Mouse (Mus musculus): ENCODE measurements around the gene Krtap21-1. TPM values are rescaled to one million over a fixed set of nuclear protein-coding genes. Genes with fewer than 3 reads are reported as not detected.

The Krtap21-1 gene
- polyA plus RNA-seq (2015; fragmentation: Nextera tagmentation; extraction: Ambion mirVana), result not detected in 2 replicates

DNA sequence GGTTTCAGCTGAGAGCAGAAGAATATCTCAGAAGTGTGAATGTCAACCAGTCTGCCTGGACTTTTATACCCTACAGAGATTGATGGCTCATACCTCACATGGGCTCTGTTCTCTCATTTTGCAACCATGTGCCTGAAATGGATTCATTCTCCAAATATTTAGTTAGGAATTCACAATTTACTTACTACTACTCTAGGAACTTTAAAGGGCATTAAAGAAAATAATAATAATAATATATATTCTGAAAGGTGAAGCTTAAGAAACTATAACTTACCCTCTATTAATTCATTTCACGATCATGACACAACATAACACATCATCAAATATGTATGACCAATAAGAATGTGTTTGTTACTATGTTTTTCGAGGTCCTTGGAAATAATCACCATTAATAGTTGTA lies at the start of gene Krtap21-1:
TSS of gene Krtap21-1 (minus strand) at position 101 of the 400 bp plus-strand sequence.
- no peaks in the 10 kb centered on the region for H3K36me3 ChIP-seq (ENCODE audit: insufficient read depth, low read length)
- 85% methylated on average over 2 of the region's 2 CpGs for WGBS
- H3K27ac ChIP-seq, result no peak within 1 kb of the TSS
- H3K9me3 ChIP-seq (replicated peaks; ENCODE audit: low read length), result no peaks in the 10 kb centered on the region
- no peak within 1 kb of the TSS for H3K9ac ChIP-seq (ENCODE audit: low read depth, low read length)
- DNase-seq (ENCODE audit: low spot score) (no peak), ATAC-seq (replicated peaks; ENCODE audit: low FRiP score, low read depth) (no peak)
- no peak within 1 kb of the TSS for H3K4me3 ChIP-seq (replicated peaks; ENCODE audit: low read depth, low read length)
- TF ChIP-seq CTCF (IDR thresholded peaks at IDR 0.05; ENCODE audit: low read depth), result no peak
- H3K27me3 ChIP-seq (ENCODE audit: insufficient read depth, low read length), result no peaks in the 10 kb centered on the region
- H3K4me1 ChIP-seq (replicated peaks; ENCODE audit: insufficient read depth, low read length), result no peaks in the 10 kb centered on the region
- no peak within 1 kb of the TSS for H3K4me2 ChIP-seq (ENCODE audit: low read length)

GRCm38 (mm10) chr16:89429586-89429985 lies 25.9 kb upstream of the Krtap21-1 start:
- no peaks in the 10 kb centered on the region for H3K9me3 ChIP-seq (replicated peaks; ENCODE audit: low read length)
- no peak overlapping the region for H3K4me2 ChIP-seq (ENCODE audit: low read length)
- no peaks in the 10 kb centered on the region for H3K27me3 ChIP-seq (ENCODE audit: insufficient read depth, low read length)
- no peaks in the 10 kb centered on the region for H3K4me1 ChIP-seq (replicated peaks; ENCODE audit: insufficient read depth, low read length)
- WGBS, result 77% methylated on average over 2 of the region's 2 CpGs
- H3K9ac ChIP-seq (ENCODE audit: low read depth, low read length), result no peak overlapping the region
- H3K36me3 ChIP-seq (ENCODE audit: insufficient read depth, low read length), result no peaks in the 10 kb centered on the region
- ATAC-seq (replicated peaks; ENCODE audit: low FRiP score, low read depth) (no peak), DNase-seq (ENCODE audit: low spot score) (no peak)
- no peak overlapping the region for H3K27ac ChIP-seq
- TF ChIP-seq CTCF (IDR thresholded peaks at IDR 0.05; ENCODE audit: low read depth), result no peak
- H3K4me3 ChIP-seq (replicated peaks; ENCODE audit: low read depth, low read length), result no peak overlapping the region

GRCm38 (mm10) chr16:89425310-89425709 lies 21.6 kb upstream of the Krtap21-1 start:
- no peak overlapping the region for H3K4me3 ChIP-seq (replicated peaks; ENCODE audit: low read depth, low read length)
- H3K27ac ChIP-seq, result no peak overlapping the region
- no peak for TF ChIP-seq CTCF (IDR thresholded peaks at IDR 0.05; ENCODE audit: low read depth)
- H3K4me2 ChIP-seq (ENCODE audit: low read length), result no peak overlapping the region
- DNase-seq (ENCODE audit: low spot score) (no peak), ATAC-seq (replicated peaks; ENCODE audit: low FRiP score, low read depth) (no peak)
- H3K9ac ChIP-seq (ENCODE audit: low read depth, low read length), result no peak overlapping the region
- no peaks in the 10 kb centered on the region for H3K4me1 ChIP-seq (replicated peaks; ENCODE audit: insufficient read depth, low read length)
- H3K9me3 ChIP-seq (replicated peaks; ENCODE audit: low read length), result no peaks in the 10 kb centered on the region
- H3K27me3 ChIP-seq (ENCODE audit: insufficient read depth, low read length), result no peaks in the 10 kb centered on the region
- WGBS, result 82% methylated on average over 5 of the region's 5 CpGs
- H3K36me3 ChIP-seq (ENCODE audit: insufficient read depth, low read length), result no peaks in the 10 kb centered on the region

- ATAC-seq (replicated peaks; ENCODE audit: low FRiP score, low read depth) (no peak), DNase-seq (ENCODE audit: low spot score) (no peak)
- Histone ChIP-seq H3K36me3 (ENCODE audit: insufficient read depth, low read length) (no peaks in the 10 kb centered on the region), H3K4me3 (replicated peaks; ENCODE audit: low read depth, low read length) (no peak within 1 kb of the TSS), H3K4me1 (replicated peaks; ENCODE audit: insufficient read depth, low read length) (no peaks in the 10 kb centered on the region), H3K9ac (ENCODE audit: low read depth, low read length) (no peak within 1 kb of the TSS), H3K9me3 (replicated peaks; ENCODE audit: low read length) (no peaks in the 10 kb centered on the region), H3K27me3 (ENCODE audit: insufficient read depth, low read length) (no peaks in the 10 kb centered on the region), H3K27ac (no peak within 1 kb of the TSS), H3K4me2 (ENCODE audit: low read length) (no peak within 1 kb of the TSS)
- TF ChIP-seq CTCF (IDR thresholded peaks at IDR 0.05; ENCODE audit: low read depth), result no peak
- 93% methylated on average over 3 of the region's 3 CpGs for WGBS
Measured at GRCm38 (mm10) chr16:89420011-89420410, 16.3 kb upstream of the Krtap21-1 start, which contains the start of gene Krtap6-2. Krtap6-2 (minus strand) TSS chr16:89420111.

DNA sequence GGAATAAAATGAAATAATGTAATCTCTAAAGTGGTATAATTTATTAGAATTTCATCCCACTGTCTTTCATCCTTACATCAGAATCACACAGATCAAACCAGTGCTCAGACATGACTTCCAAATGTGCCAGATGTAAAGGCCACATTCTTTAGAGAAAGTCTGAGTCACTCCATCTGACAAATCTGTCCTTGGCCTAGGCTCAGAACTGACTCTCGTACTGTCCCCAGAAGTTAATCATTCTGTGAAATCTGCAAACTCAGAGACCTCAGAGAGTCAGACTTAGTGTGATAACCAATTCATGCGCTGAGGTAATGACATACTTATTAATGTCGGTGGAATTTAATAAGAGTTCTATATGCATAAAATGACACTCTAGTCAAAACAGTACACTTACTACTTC lies 12.6 kb upstream of the Krtap21-1 start:
- 82% methylated on average over 3 of the region's 3 CpGs for WGBS
- Histone ChIP-seq H3K9me3 (replicated peaks; ENCODE audit: low read length) (no peaks in the 10 kb centered on the region), H3K9ac (ENCODE audit: low read depth, low read length) (no peak overlapping the region), H3K4me2 (ENCODE audit: low read length) (no peak overlapping the region), H3K36me3 (ENCODE audit: insufficient read depth, low read length) (no peaks in the 10 kb centered on the region), H3K27me3 (ENCODE audit: insufficient read depth, low read length) (no peaks in the 10 kb centered on the region), H3K4me3 (replicated peaks; ENCODE audit: low read depth, low read length) (no peak overlapping the region), H3K27ac (no peak overlapping the region), H3K4me1 (replicated peaks; ENCODE audit: insufficient read depth, low read length) (no peaks in the 10 kb centered on the region)
- no peak for DNase-seq (ENCODE audit: low spot score)
- ATAC-seq (replicated peaks; ENCODE audit: low FRiP score, low read depth), result no peak
- no peak for TF ChIP-seq CTCF (IDR thresholded peaks at IDR 0.05; ENCODE audit: low read depth)

- Histone ChIP-seq H3K4me1 (replicated peaks; ENCODE audit: insufficient read depth, low read length) (no peaks in the 10 kb centered on the region), H3K27ac (no peak overlapping the region), H3K4me2 (ENCODE audit: low read length) (no peak overlapping the region), H3K36me3 (ENCODE audit: insufficient read depth, low read length) (no peaks in the 10 kb centered on the region), H3K9me3 (replicated peaks; ENCODE audit: low read length) (no peaks in the 10 kb centered on the region), H3K27me3 (ENCODE audit: insufficient read depth, low read length) (no peaks in the 10 kb centered on the region), H3K4me3 (replicated peaks; ENCODE audit: low read depth, low read length) (no peak overlapping the region), H3K9ac (ENCODE audit: low read depth, low read length) (no peak overlapping the region)
- DNase-seq (ENCODE audit: low spot score) (no peak), ATAC-seq (replicated peaks; ENCODE audit: low FRiP score, low read depth) (no peak)
- 79% methylated on average over 5 of the region's 5 CpGs for WGBS
- TF ChIP-seq CTCF (IDR thresholded peaks at IDR 0.05; ENCODE audit: low read depth), result no peak
Measured at GRCm38 (mm10) chr16:89410345-89411068, 6.8 kb upstream of the Krtap21-1 start.
